Mouse (Mus musculus) leukemia stem cell, adult 10-12 weeks (primary cell): Measurements from ENCODE around the gene Plekhg1. TPM values are rescaled to one million over a fixed set of nuclear protein-coding genes. Genes with fewer than 3 reads are reported as not detected.

Experiments used
- polyA plus RNA-seq: library from polyadenylated mRNA; stranded (reverse); fragments of >175 nt; gene quantifications from 2 replicates; pipeline ENCODE4 v1.2.3, GENCODE M21; 2012; ENCODE audit warnings: low replicate concordance

The Plekhg1 gene
- 0.23 and 0.58 TPM in 2 replicates for polyA plus RNA-seq

DNA sequence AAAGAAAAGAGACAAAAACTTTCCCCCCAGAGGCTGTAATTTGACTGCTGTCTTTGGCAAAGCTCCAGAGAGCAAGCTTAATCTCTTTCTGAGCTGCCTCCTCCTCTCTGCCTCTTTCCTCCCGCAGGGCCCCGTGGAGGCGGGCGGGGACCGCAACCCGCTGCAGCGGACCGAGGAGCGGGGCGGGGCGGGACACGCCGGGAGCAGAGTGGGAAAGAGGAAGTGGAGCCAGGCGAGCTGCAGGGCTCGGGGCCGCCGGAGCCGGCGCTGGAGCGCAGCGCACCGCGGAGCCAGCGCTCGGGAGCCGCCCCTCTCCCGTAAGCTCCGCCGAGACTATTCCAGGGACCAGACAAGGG lies at the start of gene Plekhg1:
Gene Plekhg1 (plus strand): TSS at position 217 of the 356 bp plus-strand sequence.

DNA sequence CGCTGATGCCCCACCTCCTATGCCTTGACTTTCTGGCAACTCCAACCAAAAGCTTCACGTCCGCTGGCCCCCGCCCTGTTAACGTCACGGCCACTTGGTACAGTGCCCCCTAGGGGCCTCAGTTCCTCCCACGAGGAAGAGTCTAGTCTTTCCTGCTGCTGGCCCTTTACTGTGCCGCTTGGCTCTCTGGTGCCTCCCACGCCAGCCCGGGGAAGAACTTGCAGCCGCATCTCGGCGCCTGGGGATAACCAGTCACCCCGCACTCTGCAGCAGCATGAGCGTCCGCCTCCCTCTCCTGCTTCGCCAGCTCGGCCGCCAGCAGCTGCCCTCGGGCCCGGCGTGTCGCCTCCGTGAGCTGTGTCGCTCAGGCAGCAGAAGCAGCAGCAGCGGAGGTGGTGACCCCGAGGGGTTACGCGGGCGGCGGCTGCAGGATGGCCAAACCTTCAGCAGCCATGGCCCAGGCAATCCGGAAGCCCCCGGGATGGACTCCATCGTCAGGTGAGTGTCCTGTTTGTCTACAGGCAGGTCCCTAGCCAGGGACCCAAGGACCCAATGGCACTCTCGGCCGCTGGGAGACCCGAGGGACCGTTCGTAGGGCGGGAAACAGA lies 232.9 kb downstream of the Plekhg1 start, which contains the start of gene Mthfd1l:
Gene Mthfd1l (plus strand): TSS at position 138 of the 608 bp plus-strand sequence.

Other genes starting within 250 kb of the Plekhg1 start
- gene Iyd, start 200.1 kb upstream of the Plekhg1 start, polyA plus RNA-seq = not detected in 2 replicates
- gene Mthfd1l, start 232.8 kb downstream of the Plekhg1 start, polyA plus RNA-seq = 44.1 and 58.9 TPM in 2 replicates